Mouse (Mus musculus) kidney, postnatal 25 days (tissue): Measurements from ENCODE around the gene Ctnnal1.
A peak's percentile ranks its signal among the peaks of the same experiment; 100 is the strongest.
"Not testable (repeated sequence)": the region's sequence is repeated elsewhere in the genome, so short reads cannot be mapped to it uniquely, and the experiment has no call there.

Source experiments
- DNase-seq, 2 experiments: peaks; one replicate each; pipeline ENCODE4 v3.0.0; 2021; ENCODE audit warnings: mixed read lengths in 2 of 2

The Ctnnal1 gene

GRCm38 (mm10) chr4:56865003-56865511 is at the start of gene Ctnnal1:
Ctnnal1 (minus strand) TSS chr4:56865188.
- DNase-seq: peak; percentile 96 to 98

GRCm38 (mm10) chr4:56914761-56915160 is 49.8 kb upstream of the Ctnnal1 start:
- DNase-seq: no peak

GRCm38 (mm10) chr4:56914338-56914737 is 49.4 kb upstream of the Ctnnal1 start:
- no peak for DNase-seq

GRCm38 (mm10) chr4:56912382-56913001 is 47.5 kb upstream of the Ctnnal1 start:
- DNase-seq: no peak

GRCm38 (mm10) chr4:56909568-56909967 is 44.6 kb upstream of the Ctnnal1 start:
- no peak for DNase-seq

GRCm38 (mm10) chr4:56907671-56908070 is 42.7 kb upstream of the Ctnnal1 start:
- no peak for DNase-seq

- no peak for DNase-seq
Measured at GRCm38 (mm10) chr4:56906926-56907325, 41.9 kb upstream of the Ctnnal1 start.

- DNase-seq: no peak
Measured at GRCm38 (mm10) chr4:56905507-56905906, 40.5 kb upstream of the Ctnnal1 start.

GRCm38 (mm10) chr4:56901671-56902070 is 36.7 kb upstream of the Ctnnal1 start:
- DNase-seq: peak in 1 of 2 experiments; percentile 40

GRCm38 (mm10) chr4:56899216-56899615 is 34.2 kb upstream of the Ctnnal1 start:
- no peak for DNase-seq

GRCm38 (mm10) chr4:56897511-56897910 is 32.5 kb upstream of the Ctnnal1 start:
- no peak for DNase-seq

GRCm38 (mm10) chr4:56894196-56894595 is 29.2 kb upstream of the Ctnnal1 start:
- no peak for DNase-seq

GRCm38 (mm10) chr4:56892501-56893115 is 27.6 kb upstream of the Ctnnal1 start:
- no peak for DNase-seq

GRCm38 (mm10) chr4:56888483-56888882 is 23.5 kb upstream of the Ctnnal1 start:
- DNase-seq: peak in 1 of 2 experiments; percentile 23

- no peak for DNase-seq
Measured at GRCm38 (mm10) chr4:56886286-56886979, 21.4 kb upstream of the Ctnnal1 start.

- DNase-seq: no peak
Measured at GRCm38 (mm10) chr4:56880036-56880703, 15.2 kb upstream of the Ctnnal1 start.

- no peak for DNase-seq
Measured at GRCm38 (mm10) chr4:56878971-56879370, 14.0 kb upstream of the Ctnnal1 start.

- not testable (repeated sequence) for DNase-seq
Measured at GRCm38 (mm10) chr4:56870541-56870940, 5.6 kb upstream of the Ctnnal1 start.

GRCm38 (mm10) chr4:56867761-56868160 is 2.8 kb upstream of the Ctnnal1 start:
- DNase-seq: no peak

GRCm38 (mm10) chr4:56865971-56866370 is 983 bp upstream of the Ctnnal1 start:
- DNase-seq: no peak

- peak; percentile 39 to 59 for DNase-seq
Measured at GRCm38 (mm10) chr4:56864417-56865001, 479 bp downstream of the Ctnnal1 start.

GRCm38 (mm10) chr4:56864016-56864415 is 972 bp downstream of the Ctnnal1 start:
- DNase-seq: peak in 1 of 2 experiments; percentile 13

GRCm38 (mm10) chr4:56861551-56861950 is 3.4 kb downstream of the Ctnnal1 start:
- DNase-seq: no peak
